Mouse (Mus musculus) G1E (cell line): ENCODE measurements at regions not wholly inside any gene's neighbourhood (a gene's known extent, or its start where the extent isn't known, plus 50 kb on each side); places are given as distances from the start of the nearest gene placed in this dataset.

Experiments
- CTCF ChIP-seq: IDR thresholded peaks from 2 replicates; pipeline ENCODE4 v1.5.1; 2012; ENCODE audit warnings: low read depth, low read length, inconsistent platforms, mixed read lengths
- GATA1 ChIP-seq: IDR thresholded peaks from 2 replicates; pipeline ENCODE4 v1.6.1; 2012; ENCODE audit warnings: borderline replicate concordance, low read length, inconsistent platforms, mixed read lengths
- GATA2 ChIP-seq: IDR thresholded peaks from 2 replicates; pipeline ENCODE4 v1.6.1; 2012; ENCODE audit warnings: low read depth, low read length, inconsistent platforms, borderline replicate concordance
- POLR2AphosphoS5 ChIP-seq: IDR thresholded peaks from 2 replicates; pipeline ENCODE4 v1.6.1; 2012; ENCODE audit warnings: low read depth, low read length, inconsistent platforms; ENCODE audit not compliant: insufficient replicate concordance
- TAL1 ChIP-seq: conservative IDR thresholded peaks from 2 replicates; pipeline ENCODE4 v1.6.1; 2012; ENCODE audit warnings: low read depth, low read length, inconsistent platforms, mixed read lengths

GRCm38 (mm10) chr3:137752447-137753256 lies 81.3 kb downstream of the Gm21962 start:
- TF ChIP-seq CTCF (peak; percentile 32; the same call in 1 of the 2 replicates), POLR2AphosphoS5 (no peak), GATA1 (no peak), TAL1 (no peak), GATA2 (no peak)
